Mouse (Mus musculus): Measurements from ENCODE around the gene Taf1d. TPM values are rescaled to one million over a fixed set of nuclear protein-coding genes. Genes with fewer than 3 reads are reported as not detected.
A peak's percentile ranks its signal among the peaks of the same experiment; 100 is the strongest.

Gene Taf1d
- total and polyA plus RNA-seq, 3 experiments, result 298 to 860 (median 548) TPM

DNA sequence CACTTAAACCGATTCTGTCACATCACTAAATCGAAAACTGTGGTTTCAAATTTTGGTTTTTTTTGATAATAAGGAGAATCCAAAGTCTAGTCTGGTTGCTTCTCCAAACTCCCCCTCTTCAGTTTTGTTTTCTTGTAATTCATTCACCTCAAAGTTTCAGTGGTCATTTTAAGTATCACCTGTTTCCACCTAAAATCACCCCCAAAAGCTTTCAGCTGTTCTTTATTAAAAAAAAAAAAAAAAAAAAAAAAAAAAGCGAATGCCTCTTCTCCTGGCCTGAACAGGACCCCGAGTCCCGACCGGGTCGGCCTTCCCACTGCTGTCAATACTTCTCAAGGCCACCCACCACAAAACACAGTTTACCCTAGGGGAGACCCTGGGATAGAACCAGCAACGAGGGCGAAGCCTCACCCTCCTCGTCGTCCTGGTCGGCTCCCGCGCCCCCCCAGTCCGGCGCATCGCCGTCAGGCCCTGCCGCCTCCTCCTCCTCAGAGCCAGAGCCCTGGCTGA lies 26.8 kb upstream of the Taf1d start:
- DNase-seq (ENCODE audit: low read depth, low spot score), result no peak
- Histone ChIP-seq H3K4me1 (ENCODE audit: control insufficient read depth in 1 of 2, insufficient read depth in 2 of 2, low read length in 2 of 2) (peaks cover 10 to 25% of the 10 kb centered on the region in 2 experiments), H3K9me3 (replicated peaks; ENCODE audit: insufficient read depth, low read length) (no peaks in the 10 kb centered on the region), H3K79me2 (ENCODE audit: control insufficient read depth, insufficient read depth, low read length, poor library complexity) (peaks cover 32% of the 10 kb centered on the region), H3K4me3 (ENCODE audit: control insufficient read depth in 1 of 2, insufficient read depth in 1 of 2, low read depth in 2 of 2, low read length in 2 of 2) (peak overlapping the region; percentile 60 to 75), H3K36me3 (ENCODE audit: control insufficient read depth in 1 of 2, insufficient read depth in 2 of 2, low read length in 2 of 2) (peaks cover 23 to 31% of the 10 kb centered on the region in 2 experiments), H3K27me3 (ENCODE audit: control insufficient read depth in 1 of 2, insufficient read depth in 2 of 2, low read length in 2 of 2) (no peaks in the 10 kb centered on the region), H3K27ac (ENCODE audit: control insufficient read depth, low read depth, low read length) (peak overlapping the region; percentile 77), H3K9ac (ENCODE audit: control insufficient read depth, low read depth, low read length, poor library complexity, severe bottlenecking) (peak overlapping the region; percentile 76)
- TF ChIP-seq UBTF (IDR thresholded peaks at IDR 0.05; ENCODE audit: borderline replicate concordance, insufficient read depth, low read depth, low read length) (no peak), GATA1 (IDR thresholded peaks at IDR 0.05; ENCODE audit: low read depth, low read length) (no peak), MAFK (IDR thresholded peaks at IDR 0.05; ENCODE audit: borderline replicate concordance, low read depth, low read length) (no peak), RCOR1 (IDR thresholded peaks at IDR 0.05; ENCODE audit: low read depth, low read length) (0 out of 2 replicates have a peak, but pooled peaks have one; percentile 29), BHLHE40 (IDR thresholded peaks at IDR 0.05; ENCODE audit: borderline replicate concordance, low read depth, low read length) (peak; percentile 38; the same call in 1 of the 2 replicates), NRF1 (IDR thresholded peaks at IDR 0.05; ENCODE audit: insufficient read depth, low read depth, low read length, poor library complexity, severe bottlenecking) (no peak), CHD2 (IDR thresholded peaks at IDR 0.05; ENCODE audit: low read length) (no peak), TCF12 (IDR thresholded peaks at IDR 0.05; ENCODE audit: low read depth, low read length) (0 out of 2 replicates have a peak, but pooled peaks have one; percentile 10), GABPA (IDR thresholded peaks at IDR 0.05; ENCODE audit: low read depth, low read length) (no peak), CHD1 (IDR thresholded peaks at IDR 0.05; ENCODE audit: low read depth, low read length) (peak; percentile 98), ZMIZ1 (IDR thresholded peaks at IDR 0.05; ENCODE audit: low read depth, low read length) (no peak), USF2 (IDR thresholded peaks at IDR 0.05; ENCODE audit: borderline replicate concordance in 1 of 2, insufficient read depth in 1 of 2, low read depth in 1 of 2, low read length in 2 of 2) (no peak), TAL1 (IDR thresholded peaks at IDR 0.05; ENCODE audit: low read length) (no peak), ZNF384 (IDR thresholded peaks at IDR 0.05; ENCODE audit: low read depth, low read length) (peak; percentile 78; the same call in 1 of the 2 replicates), SIN3A (IDR thresholded peaks at IDR 0.05; ENCODE audit: low read length) (peak; percentile 14; the same call in 1 of the 2 replicates), JUND (IDR thresholded peaks at IDR 0.05; ENCODE audit: low read depth, low read length) (no peak), MYC (IDR thresholded peaks at IDR 0.05; ENCODE audit: low read depth, low read length) (0 out of 2 replicates have a peak, but pooled peaks have one; percentile 46), ZKSCAN1 (IDR thresholded peaks at IDR 0.05; ENCODE audit: low read depth, low read length) (no peak), MYB (IDR thresholded peaks at IDR 0.05; ENCODE audit: low read depth, low read length) (no peak)

Measured in MEL (cell line).